Mouse (Mus musculus): ENCODE measurements around the gene Cdh3. TPM values are rescaled to one million over a fixed set of nuclear protein-coding genes. Genes with fewer than 3 reads are reported as not detected.

Gene Cdh3
- polyA plus RNA-seq (2011; ENCODE audit: insufficient read depth, insufficient read length, low replicate concordance, missing spikeins): not detected in 2 replicates

- Histone ChIP-seq H3K27ac (ENCODE audit: control insufficient read depth, insufficient read depth, low read depth, low read length, poor library complexity) (no peak within 1 kb of the TSS), H3K4me3 (replicated peaks; ENCODE audit: control insufficient read depth, low read depth, low read length) (no peak within 1 kb of the TSS), H3K4me1 (ENCODE audit: control insufficient read depth, insufficient read depth, low read length) (no peaks in the 10 kb centered on the region)
- TF ChIP-seq CTCF (IDR thresholded peaks at IDR 0.05; ENCODE audit: control insufficient read depth, insufficient read depth, low read length): no peak
- TF ChIP-seq POLR2A (IDR thresholded peaks at IDR 0.05; ENCODE audit: borderline replicate concordance, control insufficient read depth, low read depth, low read length): no peak
- WGBS: 3% methylated on average over 34 of the region's 34 CpGs
Measured at GRCm38 (mm10) chr8:106510365-106510975, at the start of gene Cdh3. Cdh3 (plus strand) TSS chr8:106510891.

DNA sequence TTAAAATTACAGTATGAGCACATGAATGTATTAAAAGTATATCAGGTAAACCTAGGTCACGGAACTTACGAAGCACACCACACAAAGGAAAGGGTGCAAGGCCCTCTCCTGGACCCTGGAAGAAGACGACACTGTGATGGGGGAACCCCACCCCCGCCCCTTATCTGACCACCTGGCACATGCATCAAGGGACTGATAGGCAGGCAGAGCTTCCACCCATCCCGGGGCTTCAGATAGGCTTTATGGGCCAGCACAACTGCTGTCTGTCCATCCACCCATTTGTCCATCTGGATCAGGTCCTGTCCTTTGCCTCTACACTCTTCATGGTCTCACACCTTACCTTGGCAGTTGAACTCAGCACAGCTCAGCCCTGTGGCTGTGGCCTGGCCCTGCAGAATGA, 48.6 kb upstream of the Cdh3 start:
- 65% methylated on average over 5 of the region's 5 CpGs for WGBS
- TF ChIP-seq CTCF (IDR thresholded peaks at IDR 0.05; ENCODE audit: control insufficient read depth, insufficient read depth, low read length): no peak
- no peak for TF ChIP-seq POLR2A (IDR thresholded peaks at IDR 0.05; ENCODE audit: borderline replicate concordance, control insufficient read depth, low read depth, low read length)
- Histone ChIP-seq H3K27ac (ENCODE audit: control insufficient read depth, insufficient read depth, low read depth, low read length, poor library complexity) (no peak overlapping the region), H3K4me1 (ENCODE audit: control insufficient read depth, insufficient read depth, low read length) (no peaks in the 10 kb centered on the region), H3K4me3 (replicated peaks; ENCODE audit: control insufficient read depth, low read depth, low read length) (no peak overlapping the region)

DNA sequence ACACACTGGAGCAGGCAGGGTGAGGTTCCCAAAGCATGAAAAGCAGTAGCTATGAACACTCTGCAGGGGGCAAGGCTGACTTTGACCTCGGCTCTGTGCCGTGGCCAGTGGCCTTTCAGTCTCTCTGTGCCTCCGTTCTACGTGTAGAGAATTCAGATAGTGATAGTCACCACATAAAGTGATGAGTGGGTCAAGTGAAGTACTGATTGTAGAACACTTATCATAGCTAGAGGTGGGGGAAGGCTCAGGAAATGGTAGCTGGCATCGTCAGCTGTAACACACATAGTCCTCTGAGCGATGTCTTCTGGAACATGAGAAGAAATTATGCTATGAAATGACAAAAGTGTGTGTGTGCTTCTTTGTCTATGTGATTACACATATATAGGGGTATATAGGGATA, 46.9 kb upstream of the Cdh3 start:
- Histone ChIP-seq H3K4me3 (replicated peaks; ENCODE audit: control insufficient read depth, low read depth, low read length) (no peak overlapping the region), H3K27ac (ENCODE audit: control insufficient read depth, insufficient read depth, low read depth, low read length, poor library complexity) (no peak overlapping the region), H3K4me1 (ENCODE audit: control insufficient read depth, insufficient read depth, low read length) (no peaks in the 10 kb centered on the region)
- TF ChIP-seq CTCF (IDR thresholded peaks at IDR 0.05; ENCODE audit: control insufficient read depth, insufficient read depth, low read length) (no peak), POLR2A (IDR thresholded peaks at IDR 0.05; ENCODE audit: borderline replicate concordance, control insufficient read depth, low read depth, low read length) (no peak)
- WGBS: 87% methylated on average over 6 of the region's 6 CpGs

DNA sequence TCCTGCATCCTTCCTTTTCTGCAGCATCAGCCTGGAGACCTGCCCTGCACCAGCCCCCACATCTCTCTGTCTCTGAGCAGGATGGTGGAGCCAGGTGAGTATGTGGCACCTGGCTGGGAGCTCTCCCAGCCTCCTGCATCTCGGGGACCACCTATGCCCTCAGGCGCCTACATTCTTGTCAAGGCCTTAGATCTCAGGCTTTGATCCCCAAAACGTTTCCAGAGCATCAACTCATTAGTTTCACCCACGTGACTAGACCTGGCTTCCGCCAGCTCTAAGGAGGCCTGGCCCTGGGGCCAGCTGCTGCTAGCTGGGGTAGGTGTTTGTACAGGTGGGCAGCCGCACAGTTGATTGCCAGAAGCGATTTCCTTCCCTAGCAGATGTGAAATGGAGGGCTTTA, 41.2 kb upstream of the Cdh3 start:
- WGBS: 62% methylated on average over 7 of the region's 7 CpGs

GRCm38 (mm10) chr8:106474001-106474400, 36.7 kb upstream of the Cdh3 start:
- TF ChIP-seq CTCF (IDR thresholded peaks at IDR 0.05; ENCODE audit: control insufficient read depth, insufficient read depth, low read length) (no peak), POLR2A (IDR thresholded peaks at IDR 0.05; ENCODE audit: borderline replicate concordance, control insufficient read depth, low read depth, low read length) (no peak)
- WGBS: 88% methylated on average over 5 of the region's 5 CpGs
- Histone ChIP-seq H3K27ac (ENCODE audit: control insufficient read depth, insufficient read depth, low read depth, low read length, poor library complexity) (no peak overlapping the region), H3K4me1 (ENCODE audit: control insufficient read depth, insufficient read depth, low read length) (no peaks in the 10 kb centered on the region), H3K4me3 (replicated peaks; ENCODE audit: control insufficient read depth, low read depth, low read length) (no peak overlapping the region)

More for the DNA sequence above, 41.2 kb upstream of the Cdh3 start:
- TF ChIP-seq CTCF (IDR thresholded peaks at IDR 0.05; ENCODE audit: control insufficient read depth, insufficient read depth, low read length): no peak
- TF ChIP-seq POLR2A (IDR thresholded peaks at IDR 0.05; ENCODE audit: borderline replicate concordance, control insufficient read depth, low read depth, low read length): no peak
- H3K27ac ChIP-seq (ENCODE audit: control insufficient read depth, insufficient read depth, low read depth, low read length, poor library complexity): no peak overlapping the region
- no peak overlapping the region for H3K4me3 ChIP-seq (replicated peaks; ENCODE audit: control insufficient read depth, low read depth, low read length)
- H3K4me1 ChIP-seq (ENCODE audit: control insufficient read depth, insufficient read depth, low read length): no peaks in the 10 kb centered on the region

- TF ChIP-seq POLR2A (IDR thresholded peaks at IDR 0.05; ENCODE audit: borderline replicate concordance, control insufficient read depth, low read depth, low read length) (no peak), CTCF (IDR thresholded peaks at IDR 0.05; ENCODE audit: control insufficient read depth, insufficient read depth, low read length) (no peak)
- WGBS: 24% methylated on average over 8 of the region's 8 CpGs
- Histone ChIP-seq H3K27ac (ENCODE audit: control insufficient read depth, insufficient read depth, low read depth, low read length, poor library complexity) (no peak within 1 kb of the TSS), H3K4me1 (ENCODE audit: control insufficient read depth, insufficient read depth, low read length) (no peaks in the 10 kb centered on the region), H3K4me3 (replicated peaks; ENCODE audit: control insufficient read depth, low read depth, low read length) (no peak within 1 kb of the TSS)
Measured at GRCm38 (mm10) chr8:106500018-106500685, 10.5 kb upstream of the Cdh3 start, which contains the start of gene 6030452D12Rik. 6030452D12Rik (plus strand) TSS chr8:106500522.

GRCm38 (mm10) chr8:106504241-106504640, 6.5 kb upstream of the Cdh3 start:
- H3K27ac ChIP-seq (ENCODE audit: control insufficient read depth, insufficient read depth, low read depth, low read length, poor library complexity): no peak overlapping the region
- H3K4me3 ChIP-seq (replicated peaks; ENCODE audit: control insufficient read depth, low read depth, low read length): no peak overlapping the region
- H3K4me1 ChIP-seq (ENCODE audit: control insufficient read depth, insufficient read depth, low read length): no peaks in the 10 kb centered on the region
- 89% methylated on average over 7 of the region's 7 CpGs for WGBS
- TF ChIP-seq CTCF (IDR thresholded peaks at IDR 0.05; ENCODE audit: control insufficient read depth, insufficient read depth, low read length): no peak

DNA sequence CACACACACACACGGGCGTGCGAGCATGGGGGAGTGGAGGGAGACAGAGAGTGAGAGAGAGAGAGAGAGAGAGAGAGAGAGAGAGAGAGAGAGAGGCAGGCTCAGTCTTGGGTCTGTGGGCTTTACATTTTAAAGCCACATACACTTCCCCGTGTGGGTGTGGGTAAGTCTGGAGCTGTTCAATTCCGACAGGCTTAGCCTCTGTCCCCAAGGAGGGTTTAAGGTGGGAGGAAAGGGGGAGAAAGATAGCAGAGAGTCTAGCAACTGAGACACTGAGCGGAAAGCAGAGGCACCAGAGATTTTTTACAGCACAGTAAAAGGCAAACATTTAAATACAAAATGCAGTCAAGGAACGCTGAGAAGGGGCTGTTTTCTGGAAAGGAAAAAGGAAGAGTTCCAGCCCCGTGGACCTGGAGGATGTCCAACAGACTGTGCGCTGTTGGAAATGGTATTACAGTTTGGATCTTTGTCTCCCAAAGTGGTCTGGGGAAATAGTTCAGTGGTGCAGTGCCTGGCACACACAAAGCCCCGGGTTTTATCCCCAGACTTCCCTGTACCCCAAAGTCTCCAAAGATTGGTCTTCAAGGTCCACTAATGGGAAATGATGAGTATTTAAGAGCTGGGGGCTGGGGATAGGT, 5.2 kb upstream of the Cdh3 start:
- WGBS: 54% methylated on average over 10 of the region's 10 CpGs
- H3K27ac ChIP-seq (ENCODE audit: control insufficient read depth, insufficient read depth, low read depth, low read length, poor library complexity): no peak overlapping the region
- H3K4me1 ChIP-seq (ENCODE audit: control insufficient read depth, insufficient read depth, low read length): no peaks in the 10 kb centered on the region
- H3K4me3 ChIP-seq (replicated peaks; ENCODE audit: control insufficient read depth, low read depth, low read length): no peak overlapping the region
- no peak for TF ChIP-seq CTCF (IDR thresholded peaks at IDR 0.05; ENCODE audit: control insufficient read depth, insufficient read depth, low read length)
- no peak for TF ChIP-seq POLR2A (IDR thresholded peaks at IDR 0.05; ENCODE audit: borderline replicate concordance, control insufficient read depth, low read depth, low read length)

All from bone marrow, adult 2 months (tissue).